Mouse (Mus musculus) adrenal gland, postnatal 4 days (tissue): Measurements from ENCODE around the gene Slc2a9. TPM values are rescaled to one million over a fixed set of nuclear protein-coding genes. Genes with fewer than 3 reads are reported as not detected.

Source experiments
- DNase-seq, 2 experiments: peaks; one replicate each; pipeline ENCODE4 v3.0.0; 2021 to 2022; ENCODE audit warnings: low spot score in 2 of 2, mixed read lengths in 2 of 2
- long read RNA-seq, 2 experiments: library from polyadenylated mRNA; stranded (forward); transcript quantifications; one replicate each; pipeline ENCODE4 v2.0.0; 2021
- total RNA-seq, 2 experiments: library from RNA; stranded (reverse); gene quantifications; 2 replicates each; pipeline ENCODE4 v1.2.3; 2021

The Slc2a9 gene
- 1 to 10 TPM; 7.4 to 8.1 TPM for total RNA-seq
- long read RNA-seq, experiment 1, partial matches to known transcripts = 0 of 5 reads
- long read RNA-seq, experiment 1, other reads (novel, unspliced or antisense) = 3 of 5 reads
- long read RNA-seq, experiment 2, partial matches to known transcripts = 1 of 9 reads
- long read RNA-seq, experiment 2, other reads (novel, unspliced or antisense) = 6 of 9 reads

DNA sequence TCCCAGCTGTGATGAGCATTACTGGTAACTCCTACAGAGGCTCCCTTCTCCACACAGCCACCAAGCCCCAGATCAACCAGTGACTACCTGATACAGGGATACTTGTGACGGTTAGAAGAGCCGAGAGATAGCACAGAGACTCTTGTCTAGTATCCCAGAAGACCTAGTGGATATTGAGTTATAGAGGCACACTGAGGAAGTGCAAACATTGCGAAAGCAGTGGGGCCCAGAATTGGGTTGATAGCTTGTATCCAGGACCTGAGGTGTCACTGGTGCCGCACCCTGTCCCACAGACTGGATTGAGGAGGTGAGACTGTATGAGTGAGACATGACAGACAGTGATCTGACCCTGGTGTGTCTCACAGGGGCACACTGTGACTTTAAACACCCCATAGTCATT is at the start of gene Slc2a9:
Gene Slc2a9, minus strand, starts transcription at position 152 of the 400 bp plus-strand sequence.
- DNase-seq = no peak

DNA sequence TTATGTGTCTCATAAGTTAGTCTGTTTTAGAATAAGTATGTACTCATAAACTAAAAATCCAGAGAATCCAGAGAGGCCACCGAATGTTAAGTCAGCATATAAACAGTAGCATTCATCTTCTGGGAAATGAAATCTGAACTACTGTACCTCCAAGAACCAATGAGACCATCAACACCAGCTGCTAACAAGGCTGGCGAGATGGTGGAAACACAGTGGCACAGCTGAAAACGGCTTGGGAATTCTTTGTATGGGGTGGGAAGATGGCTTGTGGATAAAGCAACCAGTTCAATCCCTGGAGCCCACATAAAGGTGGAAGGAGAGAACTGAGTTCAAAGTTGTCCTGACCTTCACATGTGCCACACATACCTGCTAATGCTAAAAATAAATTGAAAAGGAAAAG is 49.7 kb upstream of the Slc2a9 start:
- DNase-seq = no peak

DNA sequence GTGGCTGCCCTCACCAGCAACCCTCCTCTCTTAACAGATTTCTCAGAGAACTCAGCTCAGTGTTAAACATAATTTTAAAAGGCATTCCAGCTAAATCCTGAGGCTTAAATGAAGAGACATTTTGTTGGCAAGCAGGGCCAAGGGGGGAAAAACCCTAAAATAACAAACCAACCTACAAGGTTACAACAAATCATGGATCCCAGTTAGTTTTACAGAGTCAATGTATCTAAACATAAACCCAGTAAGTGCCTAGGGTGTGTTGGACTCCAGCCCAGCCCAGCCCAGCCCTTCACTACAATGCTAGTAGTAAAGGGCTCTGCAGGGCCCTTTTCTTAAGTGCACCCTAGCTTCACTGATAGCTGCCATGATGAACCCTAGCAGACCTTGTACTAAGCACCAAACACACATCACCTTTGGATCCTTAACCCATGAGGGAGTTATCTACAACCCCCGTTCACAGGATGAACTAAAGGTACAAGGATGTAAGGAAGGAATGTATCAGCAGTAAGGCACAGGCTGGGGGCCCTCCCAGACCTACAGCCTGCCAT is 47.4 kb upstream of the Slc2a9 start:
- DNase-seq = no peak

DNA sequence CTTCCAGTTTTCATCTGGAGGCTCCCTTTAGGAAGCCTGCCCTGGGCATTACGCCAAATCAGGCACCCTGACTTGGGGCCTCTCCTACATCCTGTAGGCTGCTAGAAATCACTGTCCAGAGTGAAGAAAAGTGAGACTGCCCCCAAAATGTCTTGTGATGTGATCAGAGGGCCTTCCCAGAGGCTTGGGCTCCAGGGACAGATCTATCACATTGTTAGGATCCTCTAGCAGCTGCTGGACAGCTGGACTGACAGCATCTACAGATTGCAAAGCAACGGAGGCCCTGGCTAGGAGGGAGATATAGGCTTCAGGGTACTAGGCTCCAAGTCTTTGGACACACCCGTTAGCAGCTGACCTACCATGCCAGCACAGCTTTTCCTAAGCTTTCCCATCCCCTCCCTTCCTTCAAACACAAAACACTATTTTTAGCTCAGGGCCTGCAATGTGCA is 46.5 kb upstream of the Slc2a9 start:
- no peak for DNase-seq

DNA sequence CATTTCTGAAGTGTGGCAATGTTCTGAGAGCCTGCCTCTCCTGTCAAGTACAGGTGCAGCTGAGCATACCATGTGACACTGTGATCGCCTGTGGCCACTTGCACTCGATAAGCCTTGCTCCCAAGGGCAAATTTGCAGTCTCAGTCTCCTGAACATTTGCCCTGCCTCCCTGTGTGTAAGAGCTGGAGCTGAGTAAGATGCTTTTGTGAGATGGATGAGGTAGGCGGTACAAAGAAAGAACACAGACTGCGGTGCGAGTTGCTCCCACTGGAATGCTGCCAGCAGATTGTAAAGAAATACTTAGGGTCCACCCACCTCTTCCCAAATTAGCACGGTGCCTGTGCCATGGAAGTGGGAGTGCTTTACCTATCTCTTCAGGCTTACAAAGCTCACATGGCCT is 44.4 kb upstream of the Slc2a9 start:
- no peak for DNase-seq

DNA sequence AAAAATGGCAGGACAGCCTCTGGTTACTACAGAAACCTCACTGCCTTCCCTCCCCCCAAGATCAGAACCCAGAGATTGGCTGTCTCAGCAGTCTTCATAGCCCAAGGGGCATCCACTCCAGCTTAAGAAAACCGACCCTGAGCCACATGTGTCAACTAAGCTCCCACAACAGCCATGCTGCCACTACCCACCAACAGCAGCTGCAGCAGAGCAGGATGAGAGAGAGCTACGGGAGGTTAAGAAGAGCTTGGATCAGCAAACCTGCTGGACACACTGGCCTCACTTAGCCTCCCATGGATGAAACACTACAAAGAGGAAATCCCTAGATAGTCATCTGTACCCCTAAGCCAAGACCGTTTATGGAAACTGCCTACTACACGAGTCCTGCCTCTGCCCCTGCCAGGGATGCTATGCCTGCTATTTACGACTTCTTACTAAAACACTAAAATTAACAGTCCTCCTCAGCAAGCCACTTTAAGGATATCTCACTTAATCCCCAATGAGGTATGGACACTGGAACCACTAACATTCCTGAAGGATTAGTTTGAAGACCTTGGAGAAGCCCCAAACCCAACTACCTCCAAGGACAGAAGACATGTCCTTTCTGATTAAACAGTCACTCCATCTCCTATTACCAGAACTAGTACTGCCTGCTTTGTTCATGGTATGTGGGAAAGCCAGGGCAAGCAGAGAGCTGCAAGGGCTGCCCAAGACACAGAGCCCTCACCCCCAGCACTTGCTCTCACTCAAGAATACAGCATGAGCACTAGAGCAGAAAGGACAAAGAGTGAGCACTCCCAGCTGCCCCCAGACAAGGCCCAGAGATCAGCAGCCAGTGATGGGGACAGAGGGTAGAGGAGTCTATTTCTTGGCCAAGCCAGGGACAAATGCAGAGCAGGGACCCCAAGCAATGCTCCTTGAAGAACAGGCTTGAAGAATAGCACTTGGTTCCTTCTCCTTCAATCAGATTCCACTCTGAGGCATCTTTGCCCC is 41.8 kb upstream of the Slc2a9 start:
- DNase-seq = no peak

DNA sequence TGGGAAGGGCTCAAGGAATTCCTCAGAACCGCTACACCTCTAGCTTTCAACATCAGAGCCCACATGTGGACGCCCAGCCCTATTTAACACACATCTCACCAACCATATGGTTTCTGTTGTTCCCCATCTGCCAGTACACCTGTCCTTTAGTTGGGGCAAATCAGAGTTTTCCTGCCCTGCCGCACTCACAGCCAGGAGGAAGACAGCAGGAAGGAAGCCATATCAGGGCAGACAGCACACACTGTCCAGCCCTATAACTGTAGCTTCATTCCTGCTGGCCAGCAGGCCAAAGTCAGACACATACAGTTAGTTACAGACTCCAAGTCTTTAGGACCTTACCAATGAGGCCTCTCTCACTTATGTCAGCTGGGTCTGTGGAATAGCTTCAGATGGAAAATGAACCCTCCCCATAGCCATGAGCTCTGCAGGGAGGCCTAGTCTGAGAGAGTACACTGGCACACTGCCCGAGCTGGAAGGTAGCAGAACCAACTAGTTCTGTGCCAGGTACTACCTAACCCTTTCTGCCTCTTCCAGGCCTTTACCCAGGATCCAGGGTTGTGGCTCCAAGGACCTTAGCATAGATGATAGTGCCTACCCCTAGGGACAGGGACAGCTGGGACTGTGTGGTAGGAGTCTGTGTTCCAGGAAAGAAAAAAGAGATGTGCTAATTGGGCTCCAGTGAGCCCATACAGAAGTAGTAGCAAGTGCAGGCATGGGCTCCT is 40.7 kb upstream of the Slc2a9 start:
- DNase-seq = no peak

DNA sequence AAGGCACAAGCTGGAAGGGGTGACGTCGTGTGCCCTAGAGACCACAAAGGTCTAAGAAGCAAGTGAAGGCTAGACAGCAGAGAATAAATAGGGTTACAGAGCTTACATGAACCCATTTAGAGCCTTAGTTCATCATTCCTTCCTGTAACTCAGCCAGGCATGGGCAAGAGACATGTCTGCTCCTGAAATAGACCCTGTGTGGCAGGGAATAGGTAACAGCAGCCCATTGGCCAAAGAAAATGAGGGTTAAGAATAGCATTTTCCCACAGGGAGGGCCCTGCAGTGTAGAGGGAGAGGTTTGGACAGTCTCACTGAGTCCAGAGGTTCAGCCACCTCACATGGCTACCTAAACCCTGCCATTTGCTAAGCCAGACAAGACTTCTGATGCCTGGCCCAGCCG is 38.8 kb upstream of the Slc2a9 start:
- DNase-seq = no peak

DNA sequence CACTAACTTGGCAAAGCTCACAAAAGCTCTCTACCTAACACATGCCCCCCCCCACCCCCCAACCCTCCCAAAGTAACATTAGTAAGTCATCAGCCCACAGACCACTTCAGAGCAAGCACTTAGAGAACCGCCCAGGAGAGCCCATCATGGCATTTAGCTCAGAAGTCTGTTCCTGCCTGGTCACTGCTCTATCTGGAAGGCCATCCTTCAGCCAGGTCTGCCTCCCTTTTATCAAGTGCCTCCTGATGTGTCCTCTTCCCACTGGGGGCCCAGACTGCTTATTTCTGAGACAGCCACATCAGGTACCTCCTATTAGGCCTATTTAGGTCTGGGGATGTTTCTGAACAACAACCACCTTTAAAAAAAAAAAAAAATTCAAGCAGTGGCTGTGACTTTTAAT is 38.0 kb upstream of the Slc2a9 start:
- no peak for DNase-seq

DNA sequence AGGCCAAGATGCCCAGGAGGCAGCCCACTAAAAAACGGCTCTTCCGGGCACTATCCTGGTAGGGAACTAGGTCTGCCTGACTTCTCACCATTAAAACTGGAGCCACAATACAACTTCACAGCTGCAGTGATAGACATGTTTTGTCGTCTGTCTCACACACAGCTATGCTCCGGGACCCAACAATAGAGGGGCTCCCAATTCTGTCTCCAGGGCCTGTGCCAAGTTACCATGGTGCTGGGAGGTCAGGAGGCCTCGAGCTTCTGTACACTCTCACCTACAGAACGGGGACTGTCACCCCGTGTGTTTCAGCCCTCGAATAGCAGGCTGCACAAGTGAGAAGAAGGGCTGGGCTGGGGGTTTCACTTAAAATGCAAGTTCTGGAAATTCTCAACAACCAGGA is 35.6 kb upstream of the Slc2a9 start:
- DNase-seq = no peak

DNA sequence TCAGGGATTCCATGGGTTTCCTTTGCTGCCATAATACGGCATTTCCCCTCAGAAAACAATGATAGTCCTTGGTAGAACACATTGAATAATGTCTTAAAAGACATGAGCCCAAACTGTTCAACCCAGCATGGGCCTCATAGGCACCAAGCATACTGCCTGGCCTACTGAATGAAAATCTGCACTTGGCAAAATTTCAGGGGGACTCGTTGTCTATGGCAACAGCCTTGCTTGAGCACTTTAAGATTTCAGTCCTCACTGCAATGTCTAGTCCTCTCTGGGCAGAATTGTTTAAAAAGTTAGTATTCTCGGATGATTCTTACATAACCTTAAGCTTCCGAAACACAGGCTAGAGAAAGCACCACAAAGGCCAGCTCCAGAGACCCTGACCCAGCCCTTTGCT is 34.9 kb upstream of the Slc2a9 start:
- no peak for DNase-seq

DNA sequence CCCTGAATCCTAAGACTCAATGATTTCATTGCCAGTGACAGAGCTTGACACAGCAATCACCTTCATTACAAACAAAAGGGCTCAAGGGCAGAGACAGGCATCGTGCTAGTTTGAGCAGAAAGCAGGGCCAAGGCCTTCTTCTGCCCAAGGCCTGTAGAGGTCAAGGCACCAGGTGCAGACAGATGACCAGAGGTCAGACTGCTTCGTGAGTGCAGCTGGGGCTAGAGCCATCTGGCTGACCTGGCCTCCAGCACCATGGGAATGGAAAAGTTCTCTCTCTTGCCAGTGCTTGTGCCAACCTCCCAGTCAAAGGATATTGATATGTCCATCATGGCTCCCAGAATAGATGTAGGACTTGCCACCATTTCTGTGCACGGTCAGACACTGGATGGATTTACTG is 33.9 kb upstream of the Slc2a9 start:
- DNase-seq = no peak

DNA sequence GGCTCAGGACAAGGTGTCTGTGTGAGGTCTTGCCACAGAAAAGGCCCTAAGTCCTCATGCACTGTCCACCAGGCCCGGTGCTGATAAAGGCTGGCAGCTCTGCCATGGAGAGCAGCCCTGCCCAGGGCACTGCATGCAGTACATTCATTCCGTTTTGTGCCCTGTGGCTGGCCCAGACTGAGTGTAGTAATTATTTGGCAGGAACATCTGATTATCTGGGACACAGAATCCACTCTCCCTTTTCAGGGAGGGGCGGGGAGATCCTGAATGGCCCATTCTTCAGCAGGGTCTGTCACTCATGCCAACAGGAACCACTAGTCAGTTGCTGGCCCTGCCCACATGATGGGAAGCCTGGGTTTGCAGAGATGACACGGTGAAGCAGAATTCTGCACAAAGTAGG is 29.1 kb upstream of the Slc2a9 start:
- DNase-seq = no peak

DNA sequence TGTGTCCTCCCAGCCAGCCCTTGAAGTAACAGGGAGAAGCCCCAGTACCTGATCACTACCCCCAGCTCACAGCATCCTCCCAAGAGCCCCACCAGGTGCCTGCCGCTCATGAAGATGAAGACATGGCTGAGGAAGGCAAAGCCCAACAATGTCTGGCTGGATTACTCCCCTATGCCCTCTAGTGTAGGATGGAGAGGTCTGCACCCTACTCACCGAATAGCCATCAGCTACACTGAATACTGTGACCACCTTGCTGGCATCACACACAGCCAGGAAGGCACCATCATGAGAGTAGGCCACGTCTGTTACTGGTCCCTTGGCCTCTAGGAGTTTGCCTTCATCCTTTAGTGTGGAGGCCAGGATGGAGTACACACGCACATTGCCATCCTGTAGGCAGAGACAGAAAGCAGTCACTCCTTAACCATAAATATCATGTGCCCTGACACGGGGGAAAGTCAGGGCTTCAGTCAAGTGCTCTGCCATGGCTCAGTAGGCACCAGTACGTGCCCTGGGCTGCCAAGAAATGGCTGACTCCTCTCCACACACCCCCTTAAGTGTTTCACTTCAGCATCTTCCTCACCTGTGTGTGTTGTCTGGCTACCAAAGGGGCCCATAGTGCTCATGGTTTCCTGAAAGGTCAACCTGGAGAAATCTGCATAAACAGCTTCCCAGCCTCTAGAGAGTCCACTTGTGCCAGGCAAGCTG is 26.9 kb upstream of the Slc2a9 start:
- no peak for DNase-seq

DNA sequence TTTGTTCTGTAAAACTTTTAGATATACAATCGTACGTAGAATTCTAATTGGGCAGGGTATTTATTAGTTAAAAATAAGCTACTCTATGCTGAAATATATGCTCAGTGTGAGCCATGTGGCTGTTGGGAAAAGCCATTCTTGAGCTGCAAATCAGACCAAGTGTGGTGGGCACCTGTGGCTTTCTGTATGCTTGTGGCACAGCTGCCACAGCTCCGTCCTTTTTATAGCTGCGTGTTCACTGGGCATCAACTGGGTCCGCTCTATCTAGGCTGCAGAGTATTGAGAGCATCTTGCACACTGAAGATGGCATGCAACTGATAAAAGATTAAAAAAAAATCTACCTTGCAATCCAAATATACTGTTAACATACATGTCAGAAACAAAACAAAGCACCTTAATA is 20.0 kb upstream of the Slc2a9 start:
- no peak for DNase-seq

DNA sequence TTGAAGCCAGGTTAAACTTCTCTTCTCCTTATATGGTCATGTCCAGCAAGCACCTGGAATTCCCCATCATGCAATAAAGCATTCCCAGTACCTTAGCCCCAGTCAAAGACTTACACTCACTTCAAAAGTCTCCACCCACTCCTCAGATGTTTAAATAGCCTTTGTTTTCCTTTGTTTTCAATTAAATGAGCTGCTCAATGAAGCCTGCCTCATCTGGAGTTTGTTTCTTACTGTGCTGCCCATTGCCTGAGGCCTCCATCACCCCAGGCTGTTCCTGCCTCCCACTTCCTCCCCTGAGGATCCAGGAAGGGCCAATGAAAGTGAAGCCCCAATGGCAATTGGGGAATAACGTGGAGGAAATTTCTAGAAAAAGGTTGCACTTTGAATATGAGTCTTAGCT is 17.9 kb upstream of the Slc2a9 start:
- DNase-seq = no peak

DNA sequence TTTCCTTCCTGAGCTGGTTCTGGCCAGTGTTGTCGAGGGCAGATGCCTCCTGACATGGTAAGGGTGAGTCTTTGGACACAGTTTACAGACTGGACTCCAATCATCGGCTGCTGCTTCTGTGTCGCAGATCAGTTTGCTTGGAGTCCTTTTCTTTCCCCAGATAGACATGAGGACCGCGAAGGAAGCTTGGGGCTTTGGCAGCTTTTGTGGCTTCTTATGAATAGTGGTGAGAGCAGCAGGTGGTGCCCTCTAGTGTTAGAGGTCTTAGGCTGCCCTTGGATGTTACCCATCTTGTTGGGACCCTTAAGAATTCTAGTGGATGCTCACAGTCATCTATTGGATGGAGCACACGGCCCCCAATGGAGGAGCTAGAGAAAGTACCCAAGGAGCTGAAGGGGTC is 13.3 kb upstream of the Slc2a9 start:
- no peak for DNase-seq

DNA sequence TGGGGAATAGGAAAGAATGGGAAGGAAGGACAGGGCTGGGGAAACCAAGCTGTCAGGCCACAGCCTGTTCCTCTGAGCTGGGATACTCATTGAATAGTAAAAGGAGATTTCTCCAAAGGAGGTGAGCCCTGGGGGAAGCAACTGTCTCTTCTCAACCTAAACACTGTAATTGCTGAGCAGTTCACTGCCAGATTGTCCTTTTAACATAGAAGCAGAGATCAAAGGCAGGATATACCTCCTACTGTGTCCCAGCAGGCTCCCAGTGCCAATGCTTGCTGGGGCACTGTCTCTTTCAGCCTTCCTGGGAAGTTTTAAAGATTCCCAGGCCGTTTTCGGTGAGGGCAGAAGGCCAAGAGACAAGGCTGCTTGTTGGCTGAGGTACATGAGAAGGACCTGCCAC is 10.0 kb upstream of the Slc2a9 start:
- DNase-seq = no peak

DNA sequence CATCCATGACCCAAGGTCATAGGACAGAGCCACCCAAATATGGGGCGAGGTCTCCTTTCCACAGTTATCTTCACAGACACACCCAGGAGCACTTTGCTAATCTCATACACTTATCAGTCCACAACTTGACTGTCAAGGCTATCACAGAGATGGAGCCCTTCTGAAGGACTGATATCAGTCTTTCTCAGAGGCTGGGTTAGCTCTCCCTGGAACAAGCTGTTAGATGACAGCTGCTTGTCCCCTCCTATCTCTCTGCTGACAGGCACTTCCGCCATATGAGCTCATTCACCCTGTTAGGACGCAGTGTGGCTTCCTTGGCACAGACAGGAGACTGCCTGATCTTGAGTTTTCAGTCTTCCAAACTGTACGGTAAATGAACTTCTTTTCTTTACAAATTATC is 6.6 kb upstream of the Slc2a9 start:
- no peak for DNase-seq

DNA sequence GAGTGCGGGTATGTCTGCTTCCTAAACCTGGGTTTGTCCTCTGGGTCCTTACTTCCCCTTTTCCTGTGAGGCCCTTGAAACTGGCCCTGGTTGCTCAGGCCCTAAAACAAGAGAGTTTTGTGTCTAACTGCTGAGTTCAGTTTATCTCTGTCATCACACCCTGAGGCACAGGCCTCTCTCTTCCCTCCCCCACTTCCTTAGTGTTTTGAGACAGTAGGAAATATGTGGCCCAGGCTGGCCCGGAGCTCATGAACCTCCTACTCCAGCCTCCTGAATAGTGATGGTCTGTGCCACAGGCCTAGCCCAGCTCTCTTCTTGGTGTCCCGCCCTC is 2.5 kb upstream of the Slc2a9 start:
- no peak for DNase-seq

DNA sequence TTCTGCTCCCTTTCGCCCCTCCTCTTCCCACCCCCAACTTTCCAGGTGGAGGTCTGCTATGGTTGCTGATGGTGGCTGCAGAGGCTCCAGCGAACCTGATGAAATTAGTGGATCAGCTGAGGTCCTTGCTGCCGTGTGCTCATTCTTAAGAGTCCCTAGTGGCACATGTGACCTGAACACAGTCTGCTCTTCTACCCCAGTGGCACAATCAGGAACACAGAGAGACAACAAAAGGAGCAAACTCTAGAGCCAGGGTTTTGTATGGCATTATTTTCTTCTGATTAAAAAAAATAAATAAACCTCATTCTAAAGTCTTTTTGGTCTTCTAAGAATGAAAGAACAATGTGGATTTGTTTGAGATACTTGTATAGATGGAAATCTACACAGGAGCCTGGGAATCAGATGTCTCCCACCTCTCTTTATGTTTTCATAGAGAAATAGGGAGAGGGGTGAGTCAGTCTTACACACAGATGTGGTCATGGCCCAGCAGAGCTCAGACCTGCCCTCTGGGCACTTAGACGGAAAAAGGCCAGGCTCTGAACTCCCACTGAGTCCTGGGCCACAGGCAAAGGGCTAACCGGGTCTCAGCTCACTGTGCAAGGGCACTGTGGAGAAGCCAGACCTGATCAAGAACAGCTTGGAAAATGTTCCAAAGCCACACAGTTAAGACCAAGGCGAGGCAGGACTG is 1.9 kb upstream of the Slc2a9 start:
- DNase-seq = no peak
